Mouse (Mus musculus) gastrocnemius, postnatal 36 days (tissue): ENCODE results near the gene A830018L16Rik. TPM values are rescaled to one million over a fixed set of nuclear protein-coding genes. Genes with fewer than 3 reads are reported as not detected.
"Not testable (repeated sequence)": the region's sequence is repeated elsewhere in the genome, so short reads cannot be mapped to it uniquely, and the experiment has no call there.

Experiments used
- DNase-seq, 2 experiments: peaks; one replicate each; pipeline ENCODE4 v3.0.0; 2022
- intact Hi-C: fragments of 180-260 bp; cut with DNase I; formaldehyde crosslinking; loops from one replicate; pipeline ENCODE4 v1.15.1; 2025
- total RNA-seq, 2 experiments: library from RNA; stranded (reverse); gene quantifications; 2 replicates each; pipeline ENCODE4 v1.2.3; 2021

The A830018L16Rik gene
- total RNA-seq, 2 experiments from 2014 or later, result not detected

DNA sequence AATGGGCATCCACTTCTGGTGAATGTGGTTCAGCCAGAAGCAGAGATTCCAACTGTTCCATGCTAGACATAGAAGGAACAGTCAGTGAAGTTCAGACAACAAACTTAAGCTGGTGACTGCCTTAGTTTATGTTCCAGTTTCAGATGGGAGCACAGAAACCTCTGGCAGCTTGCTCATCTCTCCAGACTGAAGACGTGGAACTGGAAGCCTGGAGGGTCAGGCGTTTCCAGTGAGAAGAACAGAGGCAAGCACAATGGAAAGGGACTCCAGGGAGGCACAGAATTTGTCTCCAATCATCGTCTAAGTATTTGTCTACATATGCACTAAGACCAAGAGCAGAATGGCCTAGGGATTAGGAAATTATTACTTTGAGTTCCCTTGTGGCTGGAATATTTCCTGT is 576.1 kb downstream of the A830018L16Rik start:
- intact Hi-C loops, result no loop called here
- DNase-seq, result no peak

GRCm38 (mm10) chr1:11996297-11996878 is 582.5 kb downstream of the A830018L16Rik start:
- intact Hi-C loops, result no loop called here
- DNase-seq, result no peak

DNA sequence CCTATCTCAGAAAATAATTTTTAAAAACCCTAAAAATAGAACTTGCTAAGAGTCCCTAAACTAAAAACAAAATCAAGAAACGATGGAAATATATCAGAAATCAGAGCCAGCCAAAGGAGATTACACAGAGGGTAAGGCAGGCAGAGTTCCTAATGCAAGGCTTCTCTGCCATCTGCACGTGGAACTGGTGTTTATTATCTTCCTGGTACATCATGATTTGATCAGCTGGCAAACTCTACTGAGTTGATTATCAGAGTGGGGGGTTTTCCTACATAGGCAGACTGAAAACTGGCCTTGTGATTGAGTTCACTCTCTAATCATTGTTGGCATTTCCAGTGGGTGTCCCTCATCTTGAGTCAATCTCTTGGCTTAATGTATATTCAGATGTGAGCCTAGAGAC is 583.7 kb downstream of the A830018L16Rik start:
- no peak for DNase-seq
- intact Hi-C loops, result no loop called here

DNA sequence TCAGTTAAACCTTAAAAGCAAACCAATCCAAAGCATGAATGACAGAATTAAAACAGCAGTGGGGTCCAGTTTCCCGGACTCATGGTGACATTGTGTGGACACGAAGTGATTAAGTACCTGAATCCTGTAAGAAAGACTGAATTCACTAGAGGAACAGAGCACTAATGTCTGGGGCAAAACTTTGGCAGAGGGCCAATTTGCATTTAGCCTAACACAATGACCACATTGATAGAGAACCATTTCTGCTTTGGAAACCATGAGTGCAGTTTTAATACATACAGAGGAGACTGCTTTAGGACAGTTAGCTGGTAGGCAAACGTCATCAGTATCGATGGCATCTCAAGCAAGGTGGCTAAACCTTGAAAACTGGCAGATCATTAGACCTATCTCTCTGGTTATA is 586.7 kb downstream of the A830018L16Rik start:
- intact Hi-C loops, result no loop called here

GRCm38 (mm10) chr1:12008789-12009550 is 595.1 kb downstream of the A830018L16Rik start:
- intact Hi-C loops, result no loop called here
- DNase-seq, result no peak

More for the DNA sequence above, 586.7 kb downstream of the A830018L16Rik start:
- DNase-seq, result no peak

DNA sequence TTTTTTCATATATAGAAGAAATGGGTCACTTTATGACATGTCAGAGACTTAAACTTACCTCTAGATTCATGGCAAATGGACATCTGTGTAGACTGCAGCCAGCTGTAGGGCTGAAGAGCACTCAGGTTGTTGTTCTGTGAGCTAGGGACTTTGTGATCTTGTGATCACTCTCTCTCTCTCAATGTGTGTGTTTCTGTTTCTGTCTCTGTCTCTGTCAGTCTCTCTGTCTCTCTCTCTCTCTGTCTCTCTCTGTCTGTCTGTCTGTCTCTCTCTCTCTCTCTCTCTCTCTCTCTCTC is 595.6 kb downstream of the A830018L16Rik start:
- DNase-seq, result no peak
- intact Hi-C loops, result no loop called here

GRCm38 (mm10) chr1:12010607-12011006 is 596.7 kb downstream of the A830018L16Rik start:
- DNase-seq, result no peak

GRCm38 (mm10) chr1:12020646-12021045 is 606.7 kb downstream of the A830018L16Rik start:
- intact Hi-C loops, DNase-seq: not testable (repeated sequence)

More at GRCm38 (mm10) chr1:12010607-12011006, 596.7 kb downstream of the A830018L16Rik start:
- intact Hi-C loops, result no loop called here
